Mouse (Mus musculus): ENCODE measurements around the gene Itih3. TPM values are rescaled to one million over a fixed set of nuclear protein-coding genes. Genes with fewer than 3 reads are reported as not detected.

Gene Itih3
- polyA plus RNA-seq, 1 experiment from 2014 or later = 1.6 TPM

- no peaks in the 10 kb centered on the region for H3K27me3 ChIP-seq
- H3K27ac ChIP-seq = no peak overlapping the region
- ATAC-seq (replicated peaks; ENCODE audit: insufficient number of reproducible peaks, insufficient read depth, low FRiP score, low read depth) = no peak
- peaks cover 38% of the 10 kb centered on the region for H3K4me1 ChIP-seq (replicated peaks)
- no peak overlapping the region for H3K4me2 ChIP-seq
- H3K36me3 ChIP-seq = 0 out of 2 replicates have a peak, but pooled peaks cover 6% of the 10 kb centered on the region
- no peak overlapping the region for H3K4me3 ChIP-seq
- H3K9ac ChIP-seq = no peak overlapping the region
- no peaks in the 10 kb centered on the region for H3K9me3 ChIP-seq (replicated peaks)
- WGBS = 73% methylated on average over 9 of the region's 9 CpGs
Measured at GRCm38 (mm10) chr14:30875955-30876354, 47.6 kb downstream of the Itih3 start.

- Histone ChIP-seq H3K27ac (no peak overlapping the region), H3K4me3 (no peak overlapping the region), H3K27me3 (no peaks in the 10 kb centered on the region), H3K4me1 (replicated peaks) (peaks cover 45% of the 10 kb centered on the region), H3K4me2 (no peak overlapping the region), H3K36me3 (0 out of 2 replicates have a peak, but pooled peaks cover 6% of the 10 kb centered on the region), H3K9me3 (replicated peaks) (no peaks in the 10 kb centered on the region), H3K9ac (no peak overlapping the region)
- no peak for ATAC-seq (replicated peaks; ENCODE audit: insufficient number of reproducible peaks, insufficient read depth, low FRiP score, low read depth)
- WGBS = 70% methylated on average over 12 of the region's 12 CpGs
Measured at GRCm38 (mm10) chr14:30875130-30875865, 48.3 kb downstream of the Itih3 start.

GRCm38 (mm10) chr14:30874095-30874700 lies 49.4 kb downstream of the Itih3 start:
- Histone ChIP-seq H3K27me3 (no peaks in the 10 kb centered on the region), H3K27ac (no peak overlapping the region), H3K4me1 (replicated peaks) (peaks cover 46% of the 10 kb centered on the region), H3K9me3 (replicated peaks) (no peaks in the 10 kb centered on the region), H3K4me2 (no peak overlapping the region), H3K9ac (no peak overlapping the region), H3K4me3 (no peak overlapping the region), H3K36me3 (0 out of 2 replicates have a peak, but pooled peaks cover 6% of the 10 kb centered on the region)
- no peak for ATAC-seq (replicated peaks; ENCODE audit: insufficient number of reproducible peaks, insufficient read depth, low FRiP score, low read depth)
- WGBS = 54% methylated on average over 18 of the region's 18 CpGs

GRCm38 (mm10) chr14:30870206-30871147 lies 53.1 kb downstream of the Itih3 start:
- peak; percentile 42; the same call in 1 of the 2 replicates for ATAC-seq (replicated peaks; ENCODE audit: insufficient number of reproducible peaks, insufficient read depth, low FRiP score, low read depth)
- 52% methylated on average over 25 of the region's 25 CpGs for WGBS
- H3K4me1 ChIP-seq (replicated peaks) = peaks cover 34% of the 10 kb centered on the region

GRCm38 (mm10) chr14:30869391-30869801 lies 54.2 kb downstream of the Itih3 start:
- Histone ChIP-seq H3K27ac (peak overlapping the region; percentile 80), H3K36me3 (0 out of 2 replicates have a peak, but pooled peaks cover 6% of the 10 kb centered on the region), H3K4me3 (no peak overlapping the region), H3K4me1 (replicated peaks) (peaks cover 31% of the 10 kb centered on the region), H3K27me3 (no peaks in the 10 kb centered on the region), H3K9me3 (replicated peaks) (no peaks in the 10 kb centered on the region), H3K4me2 (no peak overlapping the region), H3K9ac (peak overlapping the region; percentile 24; the same call in 1 of the 2 replicates)
- 74% methylated on average over 8 of the region's 8 CpGs for WGBS
- ATAC-seq (replicated peaks; ENCODE audit: insufficient number of reproducible peaks, insufficient read depth, low FRiP score, low read depth) = no peak

More at GRCm38 (mm10) chr14:30870206-30871147, 53.1 kb downstream of the Itih3 start:
- Histone ChIP-seq H3K4me3 (no peak overlapping the region), H3K4me2 (peak overlapping the region; percentile 9; the same call in 1 of the 2 replicates), H3K9ac (peak overlapping the region; percentile 24; the same call in 1 of the 2 replicates), H3K9me3 (replicated peaks) (no peaks in the 10 kb centered on the region), H3K36me3 (0 out of 2 replicates have a peak, but pooled peaks cover 6% of the 10 kb centered on the region), H3K27me3 (no peaks in the 10 kb centered on the region), H3K27ac (peak overlapping the region; percentile 80)

GRCm38 (mm10) chr14:30868826-30869225 lies 54.7 kb downstream of the Itih3 start:
- WGBS = 78% methylated on average over 10 of the region's 10 CpGs
- H3K4me2 ChIP-seq = no peak overlapping the region
- H3K9ac ChIP-seq = no peak overlapping the region
- H3K9me3 ChIP-seq (replicated peaks) = no peaks in the 10 kb centered on the region
- H3K4me1 ChIP-seq (replicated peaks) = peaks cover 26% of the 10 kb centered on the region
- peak overlapping the region; percentile 80 for H3K27ac ChIP-seq
- H3K27me3 ChIP-seq = no peaks in the 10 kb centered on the region
- no peak for ATAC-seq (replicated peaks; ENCODE audit: insufficient number of reproducible peaks, insufficient read depth, low FRiP score, low read depth)
- no peak overlapping the region for H3K4me3 ChIP-seq
- 0 out of 2 replicates have a peak, but pooled peaks cover 6% of the 10 kb centered on the region for H3K36me3 ChIP-seq

GRCm38 (mm10) chr14:30867042-30867441 lies 56.5 kb downstream of the Itih3 start:
- Histone ChIP-seq H3K4me3 (no peak overlapping the region), H3K4me1 (replicated peaks) (peaks cover 23% of the 10 kb centered on the region), H3K9ac (no peak overlapping the region), H3K27me3 (no peaks in the 10 kb centered on the region), H3K4me2 (no peak overlapping the region), H3K9me3 (replicated peaks) (no peaks in the 10 kb centered on the region), H3K27ac (no peak overlapping the region), H3K36me3 (0 out of 2 replicates have a peak, but pooled peaks cover 3% of the 10 kb centered on the region)
- WGBS = 29% methylated on average over 5 of the region's 5 CpGs
- no peak for ATAC-seq (replicated peaks; ENCODE audit: insufficient number of reproducible peaks, insufficient read depth, low FRiP score, low read depth)

- whole genome bisulfite sequencing = 66% methylated on average over 3 of the region's 3 CpGs
- H3K36me3 ChIP-seq = 0 out of 2 replicates have a peak, but pooled peaks cover 3% of the 10 kb centered on the region
- no peak overlapping the region for H3K9ac ChIP-seq
- H3K27ac ChIP-seq = no peak overlapping the region
- H3K27me3 ChIP-seq = no peaks in the 10 kb centered on the region
- no peaks in the 10 kb centered on the region for H3K9me3 ChIP-seq (replicated peaks)
- H3K4me1 ChIP-seq (replicated peaks) = peaks cover 14% of the 10 kb centered on the region
- H3K4me3 ChIP-seq = no peak overlapping the region
- no peak overlapping the region for H3K4me2 ChIP-seq
- no peak for ATAC-seq (replicated peaks; ENCODE audit: insufficient number of reproducible peaks, insufficient read depth, low FRiP score, low read depth)
Measured at GRCm38 (mm10) chr14:30865311-30865710, 58.2 kb downstream of the Itih3 start.

GRCm38 (mm10) chr14:30862368-30862767 lies 61.2 kb downstream of the Itih3 start:
- Histone ChIP-seq H3K9me3 (replicated peaks) (no peaks in the 10 kb centered on the region), H3K27me3 (no peaks in the 10 kb centered on the region), H3K4me2 (no peak overlapping the region), H3K9ac (no peak overlapping the region), H3K4me1 (replicated peaks) (0 out of 2 replicates have a peak, but pooled peaks cover 3% of the 10 kb centered on the region), H3K4me3 (no peak overlapping the region), H3K27ac (no peak overlapping the region), H3K36me3 (0 out of 2 replicates have a peak, but pooled peaks cover 3% of the 10 kb centered on the region)
- 76% methylated on average over 9 of the region's 9 CpGs for WGBS
- ATAC-seq (replicated peaks; ENCODE audit: insufficient number of reproducible peaks, insufficient read depth, low FRiP score, low read depth) = no peak

- 50% methylated on average over 16 of the region's 16 CpGs for WGBS
- 0 out of 2 replicates have a peak, but pooled peaks cover 3% of the 10 kb centered on the region for H3K36me3 ChIP-seq
- H3K27ac ChIP-seq = no peak overlapping the region
- 0 out of 2 replicates have a peak, but pooled peaks cover 3% of the 10 kb centered on the region for H3K4me1 ChIP-seq (replicated peaks)
- no peaks in the 10 kb centered on the region for H3K27me3 ChIP-seq
- no peak overlapping the region for H3K9ac ChIP-seq
- no peaks in the 10 kb centered on the region for H3K9me3 ChIP-seq (replicated peaks)
- H3K4me3 ChIP-seq = no peak overlapping the region
- ATAC-seq (replicated peaks; ENCODE audit: insufficient number of reproducible peaks, insufficient read depth, low FRiP score, low read depth) = no peak
- H3K4me2 ChIP-seq = no peak overlapping the region
Measured at GRCm38 (mm10) chr14:30861421-30862125, 62.0 kb downstream of the Itih3 start.

All from heart, embryonic 15.5 days (tissue).